Mouse (Mus musculus) splenic B cell, adult 2 months (primary cell): ENCODE measurements around the gene Kctd20.

Experiments used
- DNase-seq: peaks from one replicate; pipeline ENCODE4 v3.0.0-alpha.2; 2011; ENCODE audit warnings: low read depth, low spot score
- H3K27me3 ChIP-seq: 2 replicates; pipeline ENCODE4 v1.6.1; 2012; ENCODE audit warnings: mild to moderate bottlenecking, low read length, moderate library complexity, mixed read lengths; ENCODE audit not compliant: control insufficient read depth, poor library complexity, insufficient read depth, severe bottlenecking
- H3K36me3 ChIP-seq: 2 replicates; pipeline ENCODE4 v1.6.1; 2012; ENCODE audit warnings: mild to moderate bottlenecking, low read length, moderate library complexity, mixed read lengths; ENCODE audit not compliant: control insufficient read depth, poor library complexity, insufficient read depth, severe bottlenecking

The Kctd20 gene

GRCm38 (mm10) chr17:28944481-28944880 is 7.3 kb upstream of the Kctd20 start:
- Histone ChIP-seq H3K36me3 (no peaks in the 10 kb centered on the region), H3K27me3 (no peaks in the 10 kb centered on the region; the same call in 1 of the 2 replicates)
- DNase-seq: no peak

- Histone ChIP-seq H3K27me3 (no peaks in the 10 kb centered on the region; the same call in 1 of the 2 replicates), H3K36me3 (no peaks in the 10 kb centered on the region)
- no peak for DNase-seq
Observed at GRCm38 (mm10) chr17:28947011-28947939, 4.5 kb upstream of the Kctd20 start.

- no peaks in the 10 kb centered on the region; the same call in 1 of the 2 replicates for H3K27me3 ChIP-seq
- DNase-seq: no peak
- H3K36me3 ChIP-seq: no peaks in the 10 kb centered on the region
Observed at GRCm38 (mm10) chr17:28948661-28949060, 3.1 kb upstream of the Kctd20 start.

- H3K27me3 ChIP-seq: no peaks in the 10 kb centered on the region
- peak; percentile 16 for DNase-seq
- H3K36me3 ChIP-seq: no peaks in the 10 kb centered on the region
Observed at GRCm38 (mm10) chr17:28950751-28951150, 999 bp upstream of the Kctd20 start.

GRCm38 (mm10) chr17:28953251-28953650 is 1.5 kb downstream of the Kctd20 start:
- Histone ChIP-seq H3K27me3 (no peaks in the 10 kb centered on the region), H3K36me3 (no peaks in the 10 kb centered on the region)
- DNase-seq: no peak

- no peak for DNase-seq
- H3K36me3 ChIP-seq: no peaks in the 10 kb centered on the region
- no peaks in the 10 kb centered on the region for H3K27me3 ChIP-seq
Observed at GRCm38 (mm10) chr17:28954416-28954815, 2.7 kb downstream of the Kctd20 start.

GRCm38 (mm10) chr17:28960597-28960996 is 8.8 kb downstream of the Kctd20 start:
- Histone ChIP-seq H3K36me3 (peaks cover 19% of the 10 kb centered on the region), H3K27me3 (no peaks in the 10 kb centered on the region)
- DNase-seq: no peak

GRCm38 (mm10) chr17:28961596-28961995 is 9.8 kb downstream of the Kctd20 start:
- DNase-seq: no peak
- Histone ChIP-seq H3K36me3 (peaks cover 19% of the 10 kb centered on the region), H3K27me3 (no peaks in the 10 kb centered on the region)

GRCm38 (mm10) chr17:28967021-28967610 is 15.4 kb downstream of the Kctd20 start:
- Histone ChIP-seq H3K36me3 (peaks cover 30% of the 10 kb centered on the region), H3K27me3 (no peaks in the 10 kb centered on the region)
- DNase-seq: peak; percentile 65

GRCm38 (mm10) chr17:28970122-28970521 is 18.4 kb downstream of the Kctd20 start:
- Histone ChIP-seq H3K27me3 (no peaks in the 10 kb centered on the region), H3K36me3 (peaks cover 24% of the 10 kb centered on the region)
- no peak for DNase-seq

- no peaks in the 10 kb centered on the region for H3K27me3 ChIP-seq
- DNase-seq: no peak
- H3K36me3 ChIP-seq: peaks cover 21% of the 10 kb centered on the region
Observed at GRCm38 (mm10) chr17:28979091-28979490, 27.3 kb downstream of the Kctd20 start.

GRCm38 (mm10) chr17:28981081-28981480 is 29.3 kb downstream of the Kctd20 start:
- H3K27me3 ChIP-seq: no peaks in the 10 kb centered on the region
- DNase-seq: no peak

GRCm38 (mm10) chr17:28982591-28982990 is 30.8 kb downstream of the Kctd20 start:
- no peaks in the 10 kb centered on the region for H3K27me3 ChIP-seq
- peaks cover 20% of the 10 kb centered on the region for H3K36me3 ChIP-seq
- DNase-seq: no peak

More at GRCm38 (mm10) chr17:28981081-28981480, 29.3 kb downstream of the Kctd20 start:
- peaks cover 19% of the 10 kb centered on the region for H3K36me3 ChIP-seq

GRCm38 (mm10) chr17:28984724-28985420 is 33.1 kb downstream of the Kctd20 start:
- H3K27me3 ChIP-seq: no peaks in the 10 kb centered on the region
- DNase-seq: no peak

GRCm38 (mm10) chr17:28986833-28987232 is 35.1 kb downstream of the Kctd20 start:
- DNase-seq: peak; percentile 41
- peaks cover 16% of the 10 kb centered on the region for H3K36me3 ChIP-seq
- no peaks in the 10 kb centered on the region for H3K27me3 ChIP-seq

More at GRCm38 (mm10) chr17:28984724-28985420, 33.1 kb downstream of the Kctd20 start:
- H3K36me3 ChIP-seq: peaks cover 18% of the 10 kb centered on the region
